Mouse (Mus musculus) midbrain, embryonic 12.5 days (tissue): ENCODE data around the gene Icmt. TPM values are rescaled to one million over a fixed set of nuclear protein-coding genes. Genes with fewer than 3 reads are reported as not detected.
A peak's percentile ranks its signal among the peaks of the same experiment; 100 is the strongest.

Experiments
- ATAC-seq: fragments of 200-750 bp; cut with Nextera tagmentation; 2 replicates; pipeline ENCODE4 v1.8.0; 2017; ENCODE audit warnings: low read depth, moderate TSS enrichment, moderate library complexity; ENCODE audit not compliant: low FRiP score
- H3K27ac ChIP-seq: fragments of 300-500 bp; sonication (generic); replicated peaks from 2 replicates; pipeline ENCODE4 v1.5.1; 2016; ENCODE audit warnings: mild to moderate bottlenecking
- H3K27me3 ChIP-seq: fragments of 300-500 bp; sonication (generic); 2 replicates; pipeline ENCODE4 v1.6.1; 2016; ENCODE audit warnings: mild to moderate bottlenecking
- H3K36me3 ChIP-seq: fragments of 300-500 bp; sonication (generic); 2 replicates; pipeline ENCODE4 v1.6.1; 2016
- H3K4me1 ChIP-seq: fragments of 300-500 bp; sonication (generic); 2 replicates; pipeline ENCODE4 v1.6.1; 2016
- H3K4me2 ChIP-seq: fragments of 300-500 bp; sonication (generic); replicated peaks from 2 replicates; pipeline ENCODE4 v1.6.1; 2016; ENCODE audit warnings: mild to moderate bottlenecking, moderate library complexity
- H3K4me3 ChIP-seq: fragments of 300-500 bp; sonication (generic); 2 replicates; pipeline ENCODE4 v1.5.1; 2016; ENCODE audit warnings: mild to moderate bottlenecking
- H3K9ac ChIP-seq: fragments of 300-500 bp; sonication (generic); replicated peaks from 2 replicates; pipeline ENCODE4 v1.6.1; 2016; ENCODE audit warnings: mild to moderate bottlenecking, moderate library complexity
- H3K9me3 ChIP-seq: fragments of 300-500 bp; sonication (generic); 2 replicates; pipeline ENCODE4 v1.6.1; 2016; ENCODE audit warnings: mild to moderate bottlenecking
- WGBS: fragments of 180-500 bp; shearing (Covaris S2); methylation state at CpG from one replicate; pipeline ENCODE4 v1.1.7; 2016; 5-methylcytosine and 5-hydroxymethylcytosine counted together
- polyA plus RNA-seq: library from polyadenylated mRNA; unstranded; fragments of >200 nt; fragmentation: Nextera tagmentation; extraction: Ambion mirVana; gene quantifications from 2 replicates; pipeline ENCODE4 v1.2.1, GENCODE M21; 2016

The Icmt gene
- polyA plus RNA-seq, 1 experiment from 2014 or later: 22.6 TPM

DNA sequence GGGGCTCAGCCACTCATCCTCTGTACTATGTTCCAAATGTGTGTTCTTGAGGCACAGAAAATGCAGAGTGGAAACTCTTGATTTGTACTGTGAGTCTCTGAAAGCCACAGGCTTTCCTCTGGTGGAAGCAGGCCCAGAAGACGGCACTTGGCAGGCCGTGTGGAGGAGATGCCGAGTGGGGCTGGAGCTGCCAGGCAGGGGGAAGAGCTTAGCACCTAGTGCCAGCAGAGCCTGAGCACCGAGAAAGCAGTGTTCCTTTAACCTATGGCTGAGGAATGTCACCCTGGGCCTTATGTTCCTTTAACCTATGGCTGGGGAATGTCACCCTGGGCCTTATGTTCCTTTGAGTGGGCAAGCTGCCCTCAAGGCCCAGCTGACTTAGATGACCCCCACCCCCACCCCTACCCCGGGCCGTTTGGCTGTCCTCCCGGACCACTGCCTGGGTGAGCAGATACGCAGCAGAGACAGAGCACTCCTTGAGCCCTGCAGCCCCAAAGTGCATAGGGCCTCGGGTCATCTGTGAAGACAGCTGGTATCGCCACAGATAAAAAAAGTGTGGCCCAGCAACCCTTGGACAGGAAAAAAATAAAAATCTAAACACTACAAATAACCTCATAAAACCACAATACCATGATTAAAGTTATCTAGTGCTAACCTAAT, 30.7 kb upstream of the Icmt start:
- Histone ChIP-seq H3K9me3 (no peaks in the 10 kb centered on the region), H3K4me2 (no peak overlapping the region), H3K27me3 (peaks cover 11% of the 10 kb centered on the region), H3K36me3 (no peaks in the 10 kb centered on the region), H3K9ac (no peak overlapping the region), H3K4me1 (peaks cover 18% of the 10 kb centered on the region; the same call in 1 of the 2 replicates), H3K4me3 (no peak overlapping the region), H3K27ac (no peak overlapping the region)
- WGBS: 73% methylated on average over 10 of the region's 10 CpGs
- no peak for ATAC-seq

DNA sequence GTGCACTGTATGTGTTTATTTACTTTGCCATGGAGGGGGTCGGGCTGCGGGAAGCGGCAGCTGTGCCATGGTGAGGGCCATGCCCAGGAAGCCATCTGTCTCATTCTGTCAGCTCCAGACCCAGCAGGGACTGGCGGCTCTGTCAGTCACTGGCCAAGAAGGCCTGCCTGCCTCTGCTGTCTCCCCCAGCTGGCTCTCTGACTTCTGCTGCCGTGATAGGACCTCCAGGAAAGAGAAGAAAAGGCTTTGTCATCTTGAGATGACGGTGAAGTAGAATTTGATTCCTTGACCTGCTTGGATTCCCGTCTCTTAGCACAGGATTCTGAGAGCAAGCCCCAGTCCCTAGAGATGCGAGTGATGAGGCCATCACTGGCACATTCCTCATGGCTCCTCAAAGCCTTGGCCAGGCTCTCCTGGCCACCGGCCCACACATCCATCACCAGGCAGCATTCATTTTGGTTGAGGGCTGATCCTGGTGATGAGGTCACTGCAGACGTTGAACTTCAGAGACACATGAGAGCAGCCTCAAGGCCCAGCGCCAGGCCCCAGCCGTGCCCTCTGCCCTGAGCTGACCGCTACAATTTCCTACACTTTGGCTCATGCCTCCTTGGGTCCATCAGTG, 29.2 kb upstream of the Icmt start:
- 80% methylated on average over 13 of the region's 13 CpGs for WGBS
- Histone ChIP-seq H3K9ac (no peak overlapping the region), H3K4me2 (no peak overlapping the region), H3K4me3 (no peak overlapping the region), H3K27me3 (peaks cover 26% of the 10 kb centered on the region), H3K27ac (no peak overlapping the region), H3K36me3 (no peaks in the 10 kb centered on the region), H3K4me1 (peaks cover 19% of the 10 kb centered on the region), H3K9me3 (no peaks in the 10 kb centered on the region)
- no peak for ATAC-seq

DNA sequence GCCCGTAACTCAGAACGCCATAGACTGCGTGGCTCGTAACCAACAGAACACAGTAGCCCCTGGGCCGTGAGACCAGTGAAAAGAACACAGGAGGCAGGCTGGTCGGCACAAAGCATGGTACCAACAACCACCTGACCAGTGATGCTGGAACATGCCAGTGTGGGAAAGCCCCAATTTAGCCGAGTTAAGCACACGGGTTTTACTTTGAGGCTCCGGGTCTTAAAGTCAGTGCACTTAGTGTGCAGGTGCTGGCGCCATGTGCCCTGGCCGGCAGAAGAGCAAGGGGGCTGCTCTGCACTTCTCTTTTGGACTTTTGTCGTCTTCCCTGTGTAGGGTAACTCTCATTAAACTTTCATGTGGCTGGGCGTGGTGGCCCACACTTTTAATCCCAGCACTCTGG, 27.1 kb upstream of the Icmt start:
- Histone ChIP-seq H3K4me1 (peaks cover 27% of the 10 kb centered on the region), H3K27ac (no peak overlapping the region), H3K27me3 (peaks cover 46% of the 10 kb centered on the region), H3K9me3 (no peaks in the 10 kb centered on the region), H3K4me2 (no peak overlapping the region), H3K36me3 (no peaks in the 10 kb centered on the region), H3K4me3 (no peak overlapping the region), H3K9ac (no peak overlapping the region)
- ATAC-seq: no peak
- WGBS: 84% methylated on average over 13 of the region's 13 CpGs

DNA sequence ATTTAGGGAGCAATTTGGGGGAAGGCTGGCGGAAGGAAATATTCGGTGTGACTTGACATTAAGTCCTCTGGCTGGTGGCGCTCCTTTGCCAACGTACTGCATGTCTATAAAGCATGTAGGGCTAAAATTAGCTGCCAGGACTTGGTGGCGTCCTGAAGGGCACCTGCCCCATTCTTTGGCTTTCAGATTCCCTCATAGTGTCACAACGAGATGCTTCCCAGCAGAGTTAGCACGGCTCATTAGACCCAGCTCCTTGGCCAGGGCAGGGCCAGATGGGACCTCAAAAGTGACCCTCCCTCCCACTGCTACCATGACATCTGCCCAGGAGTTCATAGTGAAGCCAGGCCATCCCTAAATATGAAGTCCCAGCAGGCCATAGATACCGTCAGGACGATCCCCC, 26.4 kb upstream of the Icmt start:
- no peak overlapping the region for H3K4me2 ChIP-seq
- no peak overlapping the region for H3K27ac ChIP-seq
- H3K27me3 ChIP-seq: peaks cover 53% of the 10 kb centered on the region
- H3K36me3 ChIP-seq: no peaks in the 10 kb centered on the region
- no peak for ATAC-seq
- no peak overlapping the region for H3K9ac ChIP-seq
- no peaks in the 10 kb centered on the region for H3K9me3 ChIP-seq
- peaks cover 31% of the 10 kb centered on the region for H3K4me1 ChIP-seq
- H3K4me3 ChIP-seq: no peak overlapping the region
- WGBS: 77% methylated on average over 9 of the region's 9 CpGs

DNA sequence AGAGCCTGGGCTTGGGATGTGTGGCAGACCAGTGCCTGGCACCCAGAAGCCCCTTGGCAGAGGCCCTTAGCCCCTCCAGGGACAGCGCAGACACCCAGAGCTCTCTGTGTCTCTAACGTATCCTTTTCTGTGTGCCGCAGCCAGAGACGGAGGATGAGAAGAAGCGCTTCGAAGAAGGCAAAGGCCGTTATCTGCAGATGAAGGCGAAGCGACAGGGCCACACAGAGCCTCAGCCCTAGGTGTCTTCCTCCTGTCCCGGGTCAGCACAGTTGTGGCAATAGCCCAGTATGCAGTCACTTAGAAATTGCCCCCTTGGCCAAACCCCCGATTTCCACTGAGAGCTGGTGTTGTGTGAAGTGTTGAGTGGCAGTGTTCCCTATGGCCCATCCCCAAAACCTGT, 25.7 kb upstream of the Icmt start:
- peaks cover 60% of the 10 kb centered on the region for H3K27me3 ChIP-seq
- no peaks in the 10 kb centered on the region for H3K36me3 ChIP-seq
- H3K4me1 ChIP-seq: peaks cover 26% of the 10 kb centered on the region
- H3K27ac ChIP-seq: no peak overlapping the region
- 91% methylated on average over 11 of the region's 11 CpGs for WGBS
- no peak overlapping the region for H3K9ac ChIP-seq
- no peak for ATAC-seq
- no peak overlapping the region for H3K4me3 ChIP-seq
- no peak overlapping the region for H3K4me2 ChIP-seq
- H3K9me3 ChIP-seq: no peaks in the 10 kb centered on the region

DNA sequence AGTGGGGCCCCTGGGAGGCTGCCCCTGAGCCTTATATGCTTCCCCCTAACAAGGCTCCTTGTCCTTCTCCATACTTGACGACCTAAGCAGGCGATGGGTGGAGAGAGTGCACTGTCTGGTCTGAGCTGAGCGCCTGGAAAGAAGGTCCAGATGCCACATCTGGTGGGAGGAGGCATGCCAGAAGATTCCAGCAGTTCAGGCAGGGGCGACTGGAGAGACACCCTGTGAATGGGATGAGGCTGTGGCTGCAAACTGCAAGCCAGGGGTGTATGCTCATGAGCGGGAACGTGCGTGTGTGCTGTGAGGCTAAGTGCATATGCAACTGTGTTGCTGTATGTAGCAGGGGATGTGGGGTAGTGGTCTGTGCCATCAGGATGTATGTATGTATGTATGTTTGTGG, 25.0 kb upstream of the Icmt start:
- 74% methylated on average over 7 of the region's 7 CpGs for WGBS
- H3K4me3 ChIP-seq: no peak overlapping the region
- H3K9me3 ChIP-seq: no peaks in the 10 kb centered on the region
- peaks cover 26% of the 10 kb centered on the region for H3K4me1 ChIP-seq
- no peak for ATAC-seq
- H3K27ac ChIP-seq: no peak overlapping the region
- no peak overlapping the region for H3K4me2 ChIP-seq
- H3K27me3 ChIP-seq: peaks cover 67% of the 10 kb centered on the region
- no peaks in the 10 kb centered on the region for H3K36me3 ChIP-seq
- no peak overlapping the region for H3K9ac ChIP-seq

DNA sequence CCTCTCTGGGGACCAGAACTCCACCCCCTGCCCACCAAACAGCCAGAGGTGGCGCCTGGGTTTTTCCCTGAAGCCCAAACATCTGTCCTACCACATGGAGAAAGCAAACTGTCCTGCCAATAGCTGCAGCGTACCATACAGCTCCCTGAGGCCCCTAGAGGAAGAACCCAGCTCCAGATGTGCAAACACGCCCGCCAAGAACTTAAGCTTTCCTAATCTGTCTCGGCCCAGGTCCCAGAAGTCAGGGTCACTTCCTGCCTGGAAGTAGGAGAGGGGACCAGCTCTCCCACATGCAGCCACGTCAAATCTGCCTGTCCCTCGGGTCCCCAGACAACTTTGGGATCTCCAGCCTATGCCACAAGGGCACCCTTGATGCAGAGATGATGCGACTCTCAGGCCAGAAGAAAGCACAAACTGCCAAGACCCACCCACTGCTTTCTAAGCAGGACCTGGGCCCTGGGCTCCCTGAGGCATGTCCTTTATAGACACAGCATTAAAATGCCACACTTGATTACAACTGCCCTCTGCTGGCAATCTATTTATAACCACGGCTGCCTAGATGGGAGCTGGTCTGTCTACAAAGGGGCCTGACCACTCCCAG, 24.5 kb upstream of the Icmt start:
- Histone ChIP-seq H3K9ac (no peak overlapping the region), H3K36me3 (no peaks in the 10 kb centered on the region), H3K4me1 (peaks cover 26% of the 10 kb centered on the region), H3K27me3 (peaks cover 71% of the 10 kb centered on the region), H3K4me3 (no peak overlapping the region), H3K9me3 (no peaks in the 10 kb centered on the region), H3K27ac (0 out of 2 replicates have a peak overlapping the region, but pooled peaks have one; percentile 62), H3K4me2 (no peak overlapping the region)
- no peak; the same call in 1 of the 2 replicates for ATAC-seq
- 31% methylated on average over 9 of the region's 9 CpGs for WGBS

DNA sequence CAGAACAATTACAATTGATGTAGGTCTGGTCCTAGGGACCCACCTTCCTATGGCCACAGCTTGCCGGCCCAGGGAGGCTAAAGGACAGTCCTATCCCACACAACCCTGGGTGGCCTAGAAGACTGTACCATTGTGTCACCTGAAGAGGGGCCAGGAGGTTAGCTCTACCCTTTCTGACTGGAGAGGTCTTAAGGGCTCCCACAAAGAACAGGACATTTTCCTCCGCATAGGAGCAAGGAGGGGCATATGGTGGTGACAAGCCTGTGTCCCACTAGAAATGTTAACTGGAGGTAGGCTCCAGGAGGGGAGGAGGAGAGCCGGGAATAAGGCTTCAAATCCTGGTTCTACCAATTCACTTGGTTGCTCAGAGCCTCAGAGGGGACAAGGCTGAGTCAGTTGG, 23.8 kb upstream of the Icmt start:
- Histone ChIP-seq H3K4me3 (0 out of 2 replicates have a peak overlapping the region, but pooled peaks have one; percentile 64), H3K27ac (peak overlapping the region; percentile 62), H3K4me2 (0 out of 2 replicates have a peak overlapping the region, but pooled peaks have one; percentile 95), H3K27me3 (peaks cover 69% of the 10 kb centered on the region), H3K9ac (no peak overlapping the region), H3K9me3 (no peaks in the 10 kb centered on the region), H3K4me1 (peaks cover 26% of the 10 kb centered on the region), H3K36me3 (no peaks in the 10 kb centered on the region)
- 20% methylated on average over 3 of the region's 3 CpGs for WGBS
- no peak for ATAC-seq

DNA sequence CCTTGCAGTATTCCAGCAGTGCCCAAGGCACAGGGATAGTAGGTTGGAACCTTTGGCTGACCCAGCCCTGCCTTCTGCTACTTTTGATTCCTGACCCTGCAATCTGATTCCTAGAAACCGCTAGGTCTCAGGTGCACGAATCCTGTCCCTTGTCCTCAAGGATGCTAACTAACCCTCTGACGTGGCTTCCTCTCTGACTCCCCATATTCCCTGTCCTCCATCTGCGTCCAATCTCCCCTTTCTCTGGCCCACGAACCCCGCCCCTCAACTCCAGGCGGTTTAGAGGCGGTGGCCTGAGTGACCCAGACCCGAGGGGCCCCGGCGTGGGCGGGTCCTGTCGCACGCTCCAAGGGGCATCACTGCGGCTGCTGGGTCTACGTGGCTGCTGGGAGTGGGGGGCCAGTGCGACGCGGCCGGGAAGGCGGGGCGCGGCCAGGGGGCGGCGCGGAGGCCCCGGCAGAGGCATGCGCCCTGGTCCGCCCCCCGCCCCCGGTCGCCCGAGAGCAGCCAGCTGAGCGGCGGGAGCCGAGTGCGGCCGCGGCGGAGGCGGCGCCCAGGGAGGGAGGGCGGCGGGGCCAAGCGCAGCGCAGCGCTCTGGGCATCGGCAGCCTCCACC, 23.3 kb upstream of the Icmt start, which contains the start of gene Gpr153:
Gene Gpr153 (plus strand): TSS at position 612 of the 616 bp plus-strand sequence.
- peak; percentile 68 for ATAC-seq
- Histone ChIP-seq H3K36me3 (no peaks in the 10 kb centered on the region), H3K9ac (peak within 1 kb of the TSS; percentile 78), H3K27me3 (peaks cover 68% of the 10 kb centered on the region), H3K4me3 (peak within 1 kb of the TSS; percentile 64), H3K27ac (peak within 1 kb of the TSS; percentile 62), H3K4me1 (peaks cover 26% of the 10 kb centered on the region), H3K4me2 (peak within 1 kb of the TSS; percentile 95), H3K9me3 (no peaks in the 10 kb centered on the region)
- under 1% methylated on average over 41 of the region's 48 CpGs for whole genome bisulfite sequencing

DNA sequence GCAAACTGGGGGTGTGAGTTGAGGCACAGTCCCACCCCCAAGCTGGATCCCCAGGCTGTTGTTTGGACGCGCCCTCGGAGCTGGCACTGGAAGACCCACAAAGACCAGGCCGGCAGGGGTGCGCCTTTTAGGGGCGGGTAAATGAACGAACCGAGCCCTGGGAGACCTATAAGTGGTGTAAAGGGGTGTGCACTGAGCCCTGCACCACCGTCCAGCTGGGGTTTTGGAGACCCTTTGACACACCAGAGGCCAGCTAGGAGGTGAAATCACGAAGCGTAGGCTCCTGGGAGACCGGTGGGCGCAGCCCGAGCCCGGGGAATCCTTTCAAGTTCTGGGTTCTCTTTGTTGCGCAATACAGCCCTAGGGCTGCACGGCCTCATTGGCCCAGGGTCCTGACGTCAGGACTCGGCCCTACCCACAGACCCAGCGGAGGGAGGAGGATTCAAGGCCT, 22.3 kb upstream of the Icmt start:
- H3K27ac ChIP-seq: peak overlapping the region; percentile 62

DNA sequence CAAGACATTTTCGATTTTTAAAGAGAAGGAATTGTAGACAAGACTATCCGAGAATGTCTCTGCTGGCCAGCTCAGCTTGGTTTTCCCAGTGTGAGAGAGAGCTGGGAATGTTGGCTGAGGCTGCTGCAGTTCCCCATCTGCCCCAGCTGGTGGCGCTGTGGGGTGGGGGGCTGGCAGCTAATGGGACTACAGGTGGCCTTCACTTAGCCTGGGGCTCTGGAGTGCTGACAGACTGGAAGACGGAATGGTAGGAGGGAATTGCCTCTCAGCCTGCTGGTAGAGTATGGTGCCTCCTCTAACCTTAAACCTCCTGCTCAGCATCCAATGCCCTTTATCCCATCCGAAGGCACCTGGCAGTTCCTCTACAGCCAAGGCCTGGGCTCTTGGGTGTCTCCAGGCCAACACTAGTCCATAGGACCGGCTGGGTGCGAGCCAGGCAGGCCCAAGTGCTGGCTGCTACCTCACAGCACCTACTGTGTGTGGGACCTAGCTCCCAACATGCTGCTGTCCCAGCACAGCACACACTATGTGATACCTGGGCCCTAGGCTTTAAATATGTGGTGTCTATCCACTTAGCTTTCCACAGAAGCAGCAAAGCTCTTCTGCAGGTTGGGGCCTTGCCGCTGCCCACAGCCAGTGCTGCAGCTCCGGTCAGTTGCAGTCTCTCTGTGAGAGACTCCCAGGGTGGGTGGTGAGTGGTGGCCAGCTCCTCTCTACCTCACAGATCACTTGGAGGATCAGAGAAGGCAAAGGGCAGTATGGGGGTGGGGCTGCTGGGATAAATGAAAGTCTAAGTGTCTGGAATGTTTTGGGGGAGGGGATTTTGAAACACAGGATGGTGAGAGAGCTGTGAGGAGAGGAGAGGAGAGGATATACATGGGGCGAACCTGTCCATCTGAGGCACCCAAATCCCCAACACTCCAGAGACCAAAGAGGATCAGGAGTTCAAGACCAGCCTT, 20.4 kb upstream of the Icmt start:
- Histone ChIP-seq H3K9me3 (no peaks in the 10 kb centered on the region), H3K36me3 (no peaks in the 10 kb centered on the region), H3K27ac (no peak overlapping the region), H3K4me1 (peaks cover 26% of the 10 kb centered on the region), H3K27me3 (peaks cover 88% of the 10 kb centered on the region), H3K9ac (no peak overlapping the region), H3K4me3 (no peak overlapping the region), H3K4me2 (no peak overlapping the region)
- ATAC-seq: no peak
- 54% methylated on average over 10 of the region's 10 CpGs for WGBS

More for the DNA sequence above, 22.3 kb upstream of the Icmt start:
- H3K4me2 ChIP-seq: peak overlapping the region; percentile 95
- H3K9ac ChIP-seq: peak overlapping the region; percentile 78
- peak; percentile 61 for ATAC-seq
- peaks cover 26% of the 10 kb centered on the region for H3K4me1 ChIP-seq
- H3K27me3 ChIP-seq: peaks cover 77% of the 10 kb centered on the region
- under 1% methylated on average over 20 of the region's 20 CpGs for WGBS
- H3K36me3 ChIP-seq: no peaks in the 10 kb centered on the region
- H3K9me3 ChIP-seq: no peaks in the 10 kb centered on the region
- peak overlapping the region; percentile 64 for H3K4me3 ChIP-seq
